Mouse (Mus musculus) megakaryocyte, adult 5-6 weeks (primary cell): ENCODE data around the gene Zzef1. TPM values are rescaled to one million over a fixed set of nuclear protein-coding genes. Genes with fewer than 3 reads are reported as not detected.

ENCODE experiments used
- ATAC-seq: 2 replicates; pipeline ENCODE4 v1.8.0; 2016; ENCODE audit warnings: mild to moderate bottlenecking, inconsistent platforms; ENCODE audit not compliant: poor library complexity, severe bottlenecking
- total RNA-seq, 2 experiments: library from RNA; stranded (forward) in 1 of 2; stranded (reverse) in 1 of 2; fragments of 153-499, 151-499 nt in 1 of 2; fragments of 221-1000, 200-1000 nt in 1 of 2; gene quantifications; 2 replicates each; pipeline versions ENCODE4 v1.2.3 to v1.2.4; 2015 to 2017

Gene Zzef1
- total RNA-seq, 2 experiments from 2014 or later, result 27.1 to 32.1 TPM

GRCm38 (mm10) chr11:72866446-72866845, 70.4 kb downstream of the Zzef1 start:
- no peak for ATAC-seq

GRCm38 (mm10) chr11:72872061-72872460, 76.0 kb downstream of the Zzef1 start:
- ATAC-seq, result no peak

GRCm38 (mm10) chr11:72892623-72893022, 96.6 kb downstream of the Zzef1 start:
- no peak for ATAC-seq

- no peak for ATAC-seq
Measured at GRCm38 (mm10) chr11:72908391-72908790, 112.4 kb downstream of the Zzef1 start.

- no peak for ATAC-seq
Measured at GRCm38 (mm10) chr11:72917299-72917996, 121.4 kb downstream of the Zzef1 start.

- ATAC-seq, result no peak
Measured at GRCm38 (mm10) chr11:72923116-72923515, 127.1 kb downstream of the Zzef1 start.

GRCm38 (mm10) chr11:72924458-72924857, 128.4 kb downstream of the Zzef1 start:
- ATAC-seq, result no peak

- ATAC-seq, result no peak
Measured at GRCm38 (mm10) chr11:72925067-72925466, 129.0 kb downstream of the Zzef1 start.

- peak; percentile 90 for ATAC-seq
Measured at GRCm38 (mm10) chr11:72926226-72926890, 130.3 kb downstream of the Zzef1 start.

- no peak for ATAC-seq
Measured at GRCm38 (mm10) chr11:72928516-72928915, 132.5 kb downstream of the Zzef1 start.

- peak; percentile 95 for ATAC-seq
Measured at GRCm38 (mm10) chr11:72940208-72941143, 144.4 kb downstream of the Zzef1 start.

GRCm38 (mm10) chr11:72944996-72945793, 149.2 kb downstream of the Zzef1 start:
- no peak for ATAC-seq

- peak; percentile 86 for ATAC-seq
Measured at GRCm38 (mm10) chr11:72945875-72946559, 150.0 kb downstream of the Zzef1 start.

GRCm38 (mm10) chr11:72946560-72947119, 150.6 kb downstream of the Zzef1 start:
- no peak for ATAC-seq

- ATAC-seq, result no peak
Measured at GRCm38 (mm10) chr11:72947840-72948239, 151.8 kb downstream of the Zzef1 start.

GRCm38 (mm10) chr11:72948254-72948653, 152.2 kb downstream of the Zzef1 start:
- ATAC-seq, result no peak

GRCm38 (mm10) chr11:72951137-72952000, 155.3 kb downstream of the Zzef1 start:
- ATAC-seq, result no peak

GRCm38 (mm10) chr11:72952226-72952625, 156.2 kb downstream of the Zzef1 start:
- no peak for ATAC-seq

- no peak for ATAC-seq
Measured at GRCm38 (mm10) chr11:72952697-72953096, 156.7 kb downstream of the Zzef1 start.
